Mouse (Mus musculus) heart, postnatal 0 days (tissue): ENCODE data around the gene Fam163b. TPM values are rescaled to one million over a fixed set of nuclear protein-coding genes. Genes with fewer than 3 reads are reported as not detected.

Experiments used
- ATAC-seq: fragments of 200-750 bp; cut with Nextera tagmentation; 2 replicates; pipeline ENCODE4 v1.8.0; 2017; ENCODE audit warnings: low read depth, moderate number of reproducible peaks, moderate library complexity; ENCODE audit not compliant: insufficient read depth
- DNase-seq: peaks from one replicate; pipeline ENCODE4 v3.0.0-alpha.2; 2016; ENCODE audit warnings: low spot score
- H3K27ac ChIP-seq: fragments of 300-500 bp; sonication (generic); 2 replicates; pipeline ENCODE4 v1.5.1; 2014; ENCODE audit warnings: low read depth, mild to moderate bottlenecking
- H3K27me3 ChIP-seq: fragments of 300-500 bp; sonication (generic); 2 replicates; pipeline ENCODE4 v1.6.1; 2014; ENCODE audit warnings: low read length, mixed read lengths; ENCODE audit not compliant: control insufficient read depth, insufficient read depth
- H3K36me3 ChIP-seq: fragments of 300-500 bp; sonication (generic); replicated peaks from 2 replicates; pipeline ENCODE4 v1.6.1; 2014; ENCODE audit warnings: low read length, mixed read lengths; ENCODE audit not compliant: control insufficient read depth, insufficient read depth
- H3K4me1 ChIP-seq: fragments of 300-500 bp; sonication (generic); 2 replicates; pipeline ENCODE4 v1.6.1; 2014; ENCODE audit warnings: antibody characterized with exemption; ENCODE audit not compliant: control insufficient read depth, insufficient read depth
- H3K4me2 ChIP-seq: fragments of 300-500 bp; sonication (generic); 2 replicates; pipeline ENCODE4 v1.6.1; 2014; ENCODE audit warnings: low read depth, mild to moderate bottlenecking, low read length, moderate library complexity
- H3K4me3 ChIP-seq: fragments of 300-500 bp; sonication (generic); 2 replicates; pipeline ENCODE4 v1.5.1; 2014; ENCODE audit warnings: low read depth, low read length
- H3K9ac ChIP-seq: fragments of 300-500 bp; sonication (generic); replicated peaks from 2 replicates; pipeline ENCODE4 v1.6.1; 2014; ENCODE audit warnings: low read depth, low read length, mixed read lengths
- H3K9me3 ChIP-seq: fragments of 300-500 bp; sonication (generic); replicated peaks from 2 replicates; pipeline ENCODE4 v1.6.1; 2016; ENCODE audit warnings: low read length; ENCODE audit not compliant: control insufficient read depth
- CTCF ChIP-seq: IDR thresholded peaks from 2 replicates; pipeline ENCODE4 v1.5.1; 2016; ENCODE audit warnings: antibody characterized with exemption, control low read depth, low read depth
- EP300 ChIP-seq: IDR thresholded peaks from 2 replicates; pipeline ENCODE4 v1.6.1; 2016; ENCODE audit warnings: antibody characterized with exemption, low read depth
- WGBS: fragments of 180-500 bp; shearing (Covaris S2); extraction: QIAGEN DNeasy Blood & Tissue Kit; methylation state at CpG from one replicate; pipeline ENCODE4 v1.1.7; 2014; 5-methylcytosine and 5-hydroxymethylcytosine counted together
- polyA plus RNA-seq: library from polyadenylated mRNA; unstranded; fragments of >200 nt; fragmentation: Nextera tagmentation; extraction: Ambion mirVana; gene quantifications from 2 replicates; pipeline ENCODE4 v1.2.1, GENCODE M21; 2015
- total RNA-seq: library from RNA; depleted of rRNA; stranded (reverse); fragments of >200 nt; gene quantifications from 2 replicates; pipeline ENCODE4 v1.2.3, GENCODE M21; 2014; ENCODE audit warnings: low replicate concordance

Gene Fam163b
- total and polyA plus RNA-seq, 2 experiments from 2014 or later, result 0.23 to 0.36 TPM

- Histone ChIP-seq H3K36me3 (no peaks in the 10 kb centered on the region), H3K27me3 (no peaks in the 10 kb centered on the region), H3K9ac (no peak overlapping the region), H3K4me3 (no peak overlapping the region), H3K27ac (no peak overlapping the region), H3K4me1 (peaks cover 40% of the 10 kb centered on the region), H3K4me2 (no peak overlapping the region), H3K9me3 (no peaks in the 10 kb centered on the region)
- DNase-seq (no peak), ATAC-seq (no peak)
- no peak for TF ChIP-seq CTCF
- no peak; the same call in 1 of the 2 replicates for TF ChIP-seq EP300
- 58% methylated on average over 12 of the region's 12 CpGs for WGBS
Measured at GRCm38 (mm10) chr2:27083761-27084475, 58.4 kb downstream of the Fam163b start.

GRCm38 (mm10) chr2:27079649-27080048 lies 62.6 kb downstream of the Fam163b start:
- 0 out of 2 replicates have a peak, but pooled peaks have one; percentile 3 for ATAC-seq
- 43% methylated on average over 2 of the region's 2 CpGs for WGBS
- peak overlapping the region; percentile 21 for H3K4me3 ChIP-seq
- H3K4me1 ChIP-seq, result peaks cover 38% of the 10 kb centered on the region
- DNase-seq, result no peak
- peak overlapping the region; percentile 52 for H3K4me2 ChIP-seq
- no peaks in the 10 kb centered on the region for H3K27me3 ChIP-seq
- peak overlapping the region; percentile 29; the same call in 1 of the 2 replicates for H3K9ac ChIP-seq
- H3K9me3 ChIP-seq, result no peaks in the 10 kb centered on the region
- no peaks in the 10 kb centered on the region for H3K36me3 ChIP-seq
- TF ChIP-seq CTCF (no peak), EP300 (no peak)
- H3K27ac ChIP-seq, result peak overlapping the region; percentile 58

GRCm38 (mm10) chr2:27079152-27079584 lies 63.1 kb downstream of the Fam163b start, which contains the start of gene Adamtsl2:
Adamtsl2 (plus strand) TSS chr2:27079379.
- Histone ChIP-seq H3K4me1 (peaks cover 38% of the 10 kb centered on the region), H3K9me3 (no peaks in the 10 kb centered on the region), H3K9ac (peak within 1 kb of the TSS; percentile 29; the same call in 1 of the 2 replicates), H3K36me3 (no peaks in the 10 kb centered on the region), H3K4me2 (peak within 1 kb of the TSS; percentile 52), H3K27ac (peak within 1 kb of the TSS; percentile 58), H3K4me3 (peak within 1 kb of the TSS; percentile 21), H3K27me3 (no peaks in the 10 kb centered on the region)
- peak; percentile 89 for DNase-seq
- 0% methylated on average over 10 of the region's 10 CpGs for WGBS
- TF ChIP-seq EP300 (no peak), CTCF (no peak)
- ATAC-seq, result peak; percentile 81

DNA sequence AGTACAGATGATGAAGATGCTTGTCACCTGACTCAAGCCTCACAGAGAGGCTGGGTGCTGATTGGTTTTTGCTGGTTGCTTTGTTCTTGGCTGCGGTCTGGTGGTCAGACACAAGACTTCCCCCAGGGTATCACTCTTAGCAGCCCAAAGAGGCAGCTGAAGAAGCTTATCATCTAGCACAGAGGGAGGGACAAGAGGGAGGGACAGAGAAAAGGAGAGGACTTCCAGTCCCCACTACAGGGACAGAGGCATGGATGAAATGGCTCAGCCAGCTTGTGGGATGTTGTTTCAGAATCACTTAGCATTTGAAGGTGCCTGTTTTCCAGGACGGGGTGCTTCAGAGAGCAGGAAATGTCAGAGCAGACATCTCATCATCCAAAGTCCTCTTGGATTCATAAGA lies 64.0 kb downstream of the Fam163b start:
- Histone ChIP-seq H3K4me3 (no peak overlapping the region), H3K27ac (no peak overlapping the region), H3K9me3 (no peaks in the 10 kb centered on the region), H3K27me3 (no peaks in the 10 kb centered on the region), H3K9ac (no peak overlapping the region), H3K4me1 (peaks cover 33% of the 10 kb centered on the region), H3K36me3 (no peaks in the 10 kb centered on the region), H3K4me2 (no peak overlapping the region)
- ATAC-seq (no peak), DNase-seq (no peak)
- no peak for TF ChIP-seq CTCF
- no peak for TF ChIP-seq EP300
- 28% methylated on average over 2 of the region's 2 CpGs for WGBS

DNA sequence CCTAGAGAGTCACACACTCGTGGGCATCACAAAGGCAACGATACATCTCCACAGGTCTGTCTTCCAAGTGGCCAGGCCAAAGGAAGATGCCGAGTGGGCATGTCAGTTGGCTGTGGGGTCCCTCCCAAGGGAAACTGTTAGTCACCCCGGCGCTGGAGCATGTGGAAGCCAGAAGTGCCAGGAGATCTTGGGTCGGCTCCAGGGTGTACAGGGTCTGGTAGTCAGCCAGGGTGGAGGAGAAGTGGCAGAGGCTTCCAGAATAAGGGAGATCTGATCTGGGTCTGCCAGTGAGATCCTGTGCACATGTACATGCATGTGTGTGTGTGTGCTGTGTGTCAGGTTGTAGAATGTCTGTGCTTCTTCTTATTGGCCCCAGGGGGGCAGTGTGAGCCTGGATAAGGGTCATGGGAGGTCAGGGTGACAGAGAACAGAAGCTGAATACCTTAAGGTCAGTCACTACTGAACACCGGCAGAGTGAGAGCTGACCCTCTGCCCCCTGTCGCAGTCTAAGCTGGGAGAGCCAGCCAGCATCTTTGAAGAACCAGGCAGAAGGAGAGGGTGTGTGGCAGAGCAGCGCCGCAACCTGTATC lies 64.5 kb downstream of the Fam163b start:
- DNase-seq, result no peak
- no peak overlapping the region for H3K4me2 ChIP-seq
- no peak overlapping the region for H3K27ac ChIP-seq
- H3K9me3 ChIP-seq, result no peaks in the 10 kb centered on the region
- H3K27me3 ChIP-seq, result no peaks in the 10 kb centered on the region
- peaks cover 33% of the 10 kb centered on the region for H3K4me1 ChIP-seq
- no peak for TF ChIP-seq EP300
- TF ChIP-seq CTCF, result peak; percentile 49
- WGBS, result 63% methylated on average over 10 of the region's 10 CpGs
- no peak overlapping the region for H3K4me3 ChIP-seq
- H3K36me3 ChIP-seq, result no peaks in the 10 kb centered on the region
- H3K9ac ChIP-seq, result no peak overlapping the region
- 0 out of 2 replicates have a peak, but pooled peaks have one; percentile 15 for ATAC-seq
